Mouse (Mus musculus): ENCODE measurements around the gene Zfp101. TPM values are rescaled to one million over a fixed set of nuclear protein-coding genes. Genes with fewer than 3 reads are reported as not detected.

Zfp101 gene
- 18.3 and 20.4 TPM in 2 replicates for polyA plus RNA-seq (2016; fragmentation: Nextera tagmentation; extraction: Ambion mirVana)

DNA sequence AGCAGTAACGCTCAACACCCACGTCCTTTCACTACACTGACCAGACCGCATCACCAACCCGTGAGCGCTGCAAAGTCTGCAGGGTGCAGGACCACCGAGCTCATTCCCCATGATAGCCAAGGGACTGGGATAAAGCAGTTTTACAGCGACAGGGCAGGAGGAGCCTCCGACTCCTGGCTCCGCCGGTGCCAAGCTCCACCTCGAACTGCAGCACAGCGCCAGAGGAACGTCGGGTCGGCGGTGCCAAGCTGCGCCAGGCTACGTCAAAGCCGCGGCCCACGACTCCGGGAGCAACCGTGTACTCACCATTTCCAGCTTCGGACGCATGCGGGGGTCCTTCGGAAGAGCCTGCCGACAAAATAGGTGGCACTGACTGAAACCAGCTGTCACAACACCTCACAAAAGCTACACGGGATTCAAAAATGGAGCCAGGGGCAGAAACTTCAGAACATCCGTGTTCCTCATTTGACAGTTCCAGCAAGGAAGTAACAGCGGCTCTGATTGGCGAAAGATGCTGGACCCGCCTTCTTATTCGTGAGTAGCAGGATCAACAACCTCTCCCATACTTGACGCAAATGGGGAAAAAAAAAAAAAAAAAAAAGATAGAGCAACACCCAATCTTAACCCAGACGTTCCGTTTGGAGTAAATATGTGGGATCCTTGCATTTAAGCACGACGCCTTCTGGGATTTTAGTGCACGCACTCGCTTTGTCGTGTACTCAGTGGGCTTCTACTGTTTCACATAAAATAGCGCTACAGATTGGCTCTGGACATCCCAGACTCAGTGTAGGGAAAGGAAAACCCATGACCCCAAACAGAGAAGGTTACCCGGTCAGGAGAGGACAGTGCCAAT is at the start of gene Zfp101:
Gene Zfp101 (minus strand): TSS at position 460 of the 853 bp plus-strand sequence.
- under 1% methylated on average over 44 of the region's 44 CpGs for WGBS
- Histone ChIP-seq H3K27ac (peak within 1 kb of the TSS; percentile 85), H3K4me1 (peaks cover 13% of the 10 kb centered on the region), H3K36me3 (replicated peaks) (peaks cover 17% of the 10 kb centered on the region; the same call in 1 of the 2 replicates), H3K4me3 (peak within 1 kb of the TSS; percentile 64), H3K27me3 (ENCODE audit: poor library complexity, severe bottlenecking) (no peaks in the 10 kb centered on the region), H3K9me3 (no peaks in the 10 kb centered on the region)
- DNase-seq (ENCODE audit: extremely low spot score, low spot score): peak; percentile 88

DNA sequence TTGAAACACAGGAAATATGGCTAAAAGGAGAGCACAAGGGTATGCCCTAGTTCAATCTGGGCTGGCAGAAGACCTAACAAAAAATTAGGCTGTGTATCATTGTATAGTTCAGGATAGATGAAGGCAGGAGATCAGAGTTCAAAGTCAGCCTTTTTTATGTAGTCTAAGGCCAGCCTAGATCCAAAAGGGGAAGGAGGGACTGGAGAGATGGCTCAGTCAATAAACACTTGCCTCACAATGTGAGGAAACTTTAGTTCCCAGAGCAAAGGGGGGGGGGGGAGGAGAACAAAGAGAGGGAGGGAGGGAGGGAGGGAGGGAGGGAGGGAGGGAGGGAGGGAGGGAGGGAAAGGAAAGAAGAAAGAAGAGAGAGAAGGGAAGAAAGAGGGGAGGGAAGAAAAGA is 46.7 kb upstream of the Zfp101 start:
- no peak for DNase-seq (ENCODE audit: extremely low spot score, low spot score)
- H3K27me3 ChIP-seq (ENCODE audit: poor library complexity, severe bottlenecking): no peaks in the 10 kb centered on the region
- no peak overlapping the region for H3K27ac ChIP-seq
- no peak overlapping the region for H3K4me3 ChIP-seq
- H3K36me3 ChIP-seq (replicated peaks): no peaks in the 10 kb centered on the region
- H3K4me1 ChIP-seq: no peaks in the 10 kb centered on the region
- no peaks in the 10 kb centered on the region for H3K9me3 ChIP-seq

DNA sequence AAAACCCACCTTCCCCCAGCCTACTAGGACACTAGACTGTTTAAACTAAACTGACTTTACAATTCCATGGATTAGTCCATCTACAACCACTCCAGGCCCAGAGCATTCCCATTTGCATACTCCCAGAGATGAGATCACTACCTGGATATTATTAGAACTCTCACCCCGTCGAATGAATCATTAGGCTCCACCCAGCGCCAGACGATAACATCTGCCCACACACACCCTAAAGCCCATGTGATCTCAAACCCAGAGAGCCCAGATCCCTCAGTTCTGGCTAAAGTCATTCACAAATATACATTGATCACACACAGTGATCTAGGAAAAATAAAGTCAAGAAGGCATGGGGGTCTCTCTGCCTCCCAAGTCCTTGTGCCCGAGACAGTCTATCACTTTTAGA is 45.5 kb upstream of the Zfp101 start:
- WGBS: 83% methylated on average over 5 of the region's 5 CpGs
- no peak for DNase-seq (ENCODE audit: extremely low spot score, low spot score)
- no peaks in the 10 kb centered on the region for H3K4me1 ChIP-seq
- no peaks in the 10 kb centered on the region for H3K36me3 ChIP-seq (replicated peaks)
- no peak overlapping the region for H3K4me3 ChIP-seq
- no peaks in the 10 kb centered on the region for H3K9me3 ChIP-seq
- H3K27me3 ChIP-seq (ENCODE audit: poor library complexity, severe bottlenecking): no peaks in the 10 kb centered on the region
- no peak overlapping the region for H3K27ac ChIP-seq

DNA sequence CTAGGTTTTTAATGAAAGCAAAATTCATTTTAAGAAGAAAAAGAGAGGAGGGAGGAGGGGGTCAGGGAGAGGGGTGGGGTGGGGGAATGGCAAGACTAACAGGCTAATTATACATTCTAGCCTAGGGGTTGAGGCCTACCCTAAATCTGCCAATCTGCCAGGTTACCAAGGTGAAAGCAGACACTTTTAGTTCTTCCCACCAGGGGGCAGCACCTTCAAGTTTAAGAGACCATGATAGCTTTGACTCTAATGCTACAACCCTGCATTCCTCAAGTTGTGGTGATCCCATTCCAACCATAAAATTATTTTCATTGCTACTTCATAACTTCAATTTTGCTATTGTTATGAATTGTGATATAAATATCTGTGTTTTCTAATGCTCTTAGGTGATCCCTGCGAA is 44.7 kb upstream of the Zfp101 start:
- no peaks in the 10 kb centered on the region for H3K36me3 ChIP-seq (replicated peaks)
- DNase-seq (ENCODE audit: extremely low spot score, low spot score): peak; percentile 60
- no peaks in the 10 kb centered on the region for H3K4me1 ChIP-seq
- H3K9me3 ChIP-seq: no peaks in the 10 kb centered on the region
- 74% methylated on average over 1 of the region's 1 CpGs for WGBS
- no peak overlapping the region for H3K27ac ChIP-seq
- H3K4me3 ChIP-seq: no peak overlapping the region
- H3K27me3 ChIP-seq (ENCODE audit: poor library complexity, severe bottlenecking): no peaks in the 10 kb centered on the region

DNA sequence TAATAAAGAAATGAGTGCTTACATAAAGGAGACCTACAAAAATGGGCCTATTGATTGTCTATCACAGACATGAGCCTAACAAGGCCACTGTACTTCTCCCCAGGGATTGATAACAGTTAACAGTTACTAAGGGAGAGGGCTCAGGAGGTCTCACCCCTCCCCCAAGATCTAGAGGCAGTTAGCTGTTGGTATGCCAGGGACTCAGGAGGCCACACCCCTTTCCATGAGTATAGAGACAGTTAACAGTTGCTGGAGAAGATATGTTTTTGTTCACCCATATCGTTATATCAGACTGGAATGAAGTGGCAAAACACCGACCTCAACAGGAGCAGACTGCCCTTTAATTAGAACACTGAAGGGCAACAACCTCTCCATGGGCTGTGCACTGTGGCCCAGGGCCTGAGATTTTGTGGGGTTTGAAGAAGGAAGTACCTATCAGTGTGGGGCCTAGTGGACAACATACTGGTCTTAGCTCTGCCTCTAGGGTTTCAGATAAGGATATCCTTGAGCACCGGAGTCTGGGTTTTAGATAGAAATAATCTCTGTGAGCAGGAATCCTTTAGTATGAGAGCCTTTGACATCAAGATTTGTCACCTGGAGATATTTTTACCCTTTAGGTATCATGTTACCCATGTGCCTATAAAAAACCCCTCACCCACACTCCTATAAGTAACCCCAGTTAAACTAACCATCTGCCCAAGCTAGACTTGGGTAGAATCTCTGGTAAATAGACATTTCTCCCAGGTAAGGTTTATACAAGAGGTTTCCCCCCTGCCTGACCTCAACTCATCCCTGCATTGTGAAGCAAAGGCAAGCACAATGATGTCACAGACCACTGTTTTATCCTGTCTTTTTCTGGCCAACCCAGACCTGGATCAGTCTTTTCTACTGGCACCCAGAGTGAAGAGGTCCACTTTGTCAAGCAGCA is 37.8 kb upstream of the Zfp101 start, which contains the start of gene Actl9:
Gene Actl9 (plus strand): TSS at position 878 of the 928 bp plus-strand sequence.
- Histone ChIP-seq H3K4me3 (no peak within 1 kb of the TSS), H3K27ac (no peak within 1 kb of the TSS), H3K36me3 (replicated peaks) (no peaks in the 10 kb centered on the region), H3K4me1 (no peaks in the 10 kb centered on the region), H3K27me3 (ENCODE audit: poor library complexity, severe bottlenecking) (no peaks in the 10 kb centered on the region), H3K9me3 (no peaks in the 10 kb centered on the region)
- DNase-seq (ENCODE audit: extremely low spot score, low spot score): no peak
- 85% methylated on average over 3 of the region's 3 CpGs for WGBS

DNA sequence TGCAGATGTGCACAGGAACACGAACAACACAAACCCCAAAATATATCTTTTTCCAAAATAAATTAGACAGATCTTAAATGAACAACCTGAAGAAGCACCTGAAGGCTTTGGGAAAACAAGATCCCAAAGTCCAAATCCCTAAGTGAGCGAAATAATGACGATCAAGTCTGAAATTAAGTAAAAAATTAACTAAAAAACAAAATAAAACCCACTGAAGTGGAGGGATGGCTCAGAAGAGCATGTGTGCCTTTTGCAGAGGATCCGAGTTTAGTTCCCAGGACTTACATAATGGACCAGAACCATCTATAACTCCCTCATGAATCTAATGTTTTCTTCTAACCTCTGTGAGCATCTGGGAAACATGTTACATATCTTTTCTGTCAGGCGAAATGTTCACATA is 2.2 kb downstream of the Zfp101 start:
- peaks cover 17% of the 10 kb centered on the region; the same call in 1 of the 2 replicates for H3K36me3 ChIP-seq (replicated peaks)
- H3K27me3 ChIP-seq (ENCODE audit: poor library complexity, severe bottlenecking): no peaks in the 10 kb centered on the region
- WGBS: 92% methylated on average over 5 of the region's 5 CpGs
- H3K27ac ChIP-seq: no peak overlapping the region
- no peaks in the 10 kb centered on the region for H3K9me3 ChIP-seq
- peaks cover 13% of the 10 kb centered on the region for H3K4me1 ChIP-seq
- DNase-seq (ENCODE audit: extremely low spot score, low spot score): no peak
- H3K4me3 ChIP-seq: no peak overlapping the region

DNA sequence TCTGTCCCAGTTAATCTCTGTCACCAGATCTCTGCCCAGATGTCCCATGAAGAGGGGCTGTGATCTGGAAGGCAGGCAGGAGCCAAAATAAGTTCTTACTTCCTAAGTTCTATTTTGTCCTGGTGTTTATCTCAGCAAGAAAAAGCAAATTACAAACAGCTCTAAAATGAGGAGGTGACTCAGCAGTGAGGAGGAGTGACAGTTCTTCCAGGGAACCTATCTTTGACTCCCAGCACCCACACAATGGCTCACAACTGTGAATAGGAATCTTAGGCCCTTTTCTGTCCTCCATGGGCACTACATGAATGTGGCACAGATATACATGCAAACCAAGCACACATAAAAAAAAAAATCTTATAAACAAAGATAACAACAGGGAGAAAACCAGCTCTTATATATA is 8.7 kb downstream of the Zfp101 start:
- Histone ChIP-seq H3K27me3 (ENCODE audit: poor library complexity, severe bottlenecking) (no peaks in the 10 kb centered on the region), H3K9me3 (no peaks in the 10 kb centered on the region), H3K36me3 (replicated peaks) (peaks cover 57% of the 10 kb centered on the region), H3K4me3 (no peak overlapping the region), H3K4me1 (no peaks in the 10 kb centered on the region), H3K27ac (no peak overlapping the region)
- no peak for DNase-seq (ENCODE audit: extremely low spot score, low spot score)

DNA sequence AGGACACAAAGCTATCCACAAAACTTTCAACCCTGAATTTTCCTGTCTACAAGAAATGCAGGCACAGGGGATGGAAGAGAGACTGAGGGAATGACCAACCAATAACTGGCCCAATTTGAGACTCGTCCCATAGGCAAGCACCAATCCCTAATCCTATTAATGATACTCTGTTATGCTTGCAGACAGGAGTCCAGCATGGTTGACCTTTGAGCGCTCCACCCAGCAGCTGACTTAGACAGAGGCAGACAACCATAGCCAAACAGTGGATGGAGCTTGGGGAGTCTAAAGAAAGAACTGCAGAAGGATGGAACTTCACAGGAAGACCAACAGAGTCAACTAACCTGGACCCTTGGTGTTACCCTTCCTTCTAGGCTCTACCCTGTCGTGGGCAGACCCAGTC is 21.6 kb downstream of the Zfp101 start:
- Histone ChIP-seq H3K9me3 (peaks cover 9% of the 10 kb centered on the region), H3K4me3 (no peak overlapping the region), H3K27ac (no peak overlapping the region), H3K27me3 (ENCODE audit: poor library complexity, severe bottlenecking) (no peaks in the 10 kb centered on the region), H3K4me1 (no peaks in the 10 kb centered on the region), H3K36me3 (replicated peaks) (peaks cover 8% of the 10 kb centered on the region)
- 87% methylated on average over 3 of the region's 3 CpGs for WGBS
- DNase-seq (ENCODE audit: extremely low spot score, low spot score): no peak

DNA sequence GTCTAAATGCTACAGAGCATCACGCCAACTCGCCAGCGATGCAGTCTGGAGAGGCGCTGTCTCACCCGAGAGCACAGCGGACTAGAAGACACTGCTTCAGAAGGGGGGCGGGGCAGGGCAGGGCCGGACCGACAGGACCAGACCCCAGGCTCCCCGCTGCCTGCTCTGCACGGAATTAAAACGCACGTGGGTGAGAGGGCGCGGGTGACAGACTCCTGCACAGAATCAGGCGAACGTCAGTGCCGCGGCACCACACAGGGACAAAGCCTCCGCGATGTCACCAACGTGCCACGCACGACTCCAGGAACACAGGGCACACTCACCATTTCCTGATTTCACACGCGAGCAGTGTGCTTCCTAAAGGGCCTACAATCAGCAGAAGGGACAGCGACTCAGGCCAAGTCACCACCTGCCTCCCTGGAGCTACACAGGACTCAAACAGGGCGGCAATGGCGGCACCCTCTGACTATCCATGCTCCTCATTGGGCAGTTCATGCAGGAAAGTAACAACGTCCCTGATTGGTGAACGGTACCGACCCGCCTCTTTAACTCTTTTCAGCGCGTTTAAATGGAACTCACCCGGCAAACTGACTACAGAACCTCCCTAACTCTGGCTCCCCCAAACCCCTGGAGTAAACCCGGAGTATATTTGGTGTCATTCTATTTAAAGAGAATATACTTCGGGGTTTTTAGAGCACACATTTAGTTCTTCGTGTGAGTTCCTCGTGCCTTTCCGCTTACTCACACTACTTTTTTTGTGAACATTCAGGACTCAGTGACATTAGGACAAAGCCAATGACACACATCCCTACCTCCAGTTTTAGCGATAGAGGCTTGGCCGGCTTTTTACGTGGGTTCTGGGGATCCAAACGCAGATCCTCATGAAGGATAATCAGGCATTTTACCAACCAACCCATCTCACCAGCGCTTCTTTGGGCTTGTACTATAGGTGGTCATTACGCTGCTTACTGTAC is 35.7 kb downstream of the Zfp101 start, which contains the start of gene Zfp81:
Gene Zfp81 (minus strand): TSS at position 468 of the 974 bp plus-strand sequence.
- peak within 1 kb of the TSS; percentile 92 for H3K27ac ChIP-seq
- WGBS: 4% methylated on average over 47 of the region's 47 CpGs
- H3K36me3 ChIP-seq (replicated peaks): peaks cover 3% of the 10 kb centered on the region
- peaks cover 14% of the 10 kb centered on the region; the same call in 1 of the 2 replicates for H3K9me3 ChIP-seq
- H3K27me3 ChIP-seq (ENCODE audit: poor library complexity, severe bottlenecking): no peaks in the 10 kb centered on the region
- peak; percentile 86 for DNase-seq (ENCODE audit: extremely low spot score, low spot score)
- H3K4me1 ChIP-seq: peaks cover 15% of the 10 kb centered on the region
- H3K4me3 ChIP-seq: peak within 1 kb of the TSS; percentile 87

DNA sequence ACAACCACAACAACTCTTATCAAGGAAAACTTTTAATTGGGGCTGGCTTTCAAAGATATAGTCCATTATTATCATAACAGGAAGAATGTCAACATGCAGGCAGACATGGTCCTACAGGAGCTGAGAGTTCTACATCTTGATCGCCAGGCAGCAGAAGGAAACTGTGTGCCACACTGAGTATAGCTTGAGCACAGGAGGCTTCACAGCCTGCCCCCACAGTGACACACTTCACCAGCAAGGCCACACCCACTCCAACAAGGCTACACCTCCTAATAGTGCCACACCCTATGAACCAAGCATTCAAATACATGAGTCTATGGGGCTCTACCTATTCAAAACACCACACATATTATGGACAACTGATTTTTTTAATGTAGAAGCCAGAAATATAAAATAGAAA is 41.5 kb downstream of the Zfp101 start:
- peaks cover 10% of the 10 kb centered on the region for H3K36me3 ChIP-seq (replicated peaks)
- no peak overlapping the region for H3K27ac ChIP-seq
- peaks cover 11% of the 10 kb centered on the region; the same call in 1 of the 2 replicates for H3K4me1 ChIP-seq
- 97% methylated on average over 1 of the region's 1 CpGs for WGBS
- H3K4me3 ChIP-seq: no peak overlapping the region
- DNase-seq (ENCODE audit: extremely low spot score, low spot score): no peak
- H3K27me3 ChIP-seq (ENCODE audit: poor library complexity, severe bottlenecking): no peaks in the 10 kb centered on the region
- peaks cover 70% of the 10 kb centered on the region for H3K9me3 ChIP-seq

Data from forebrain, embryonic 10.5 days (tissue).